Mouse (Mus musculus): ENCODE data around the gene Rabggtb. TPM values are rescaled to one million over a fixed set of nuclear protein-coding genes. Genes with fewer than 3 reads are reported as not detected.
A peak's percentile ranks its signal among the peaks of the same experiment; 100 is the strongest.

The Rabggtb gene
- total RNA-seq, 2 experiments from 2014 or later, result 68.7 to 72.6 TPM

DNA sequence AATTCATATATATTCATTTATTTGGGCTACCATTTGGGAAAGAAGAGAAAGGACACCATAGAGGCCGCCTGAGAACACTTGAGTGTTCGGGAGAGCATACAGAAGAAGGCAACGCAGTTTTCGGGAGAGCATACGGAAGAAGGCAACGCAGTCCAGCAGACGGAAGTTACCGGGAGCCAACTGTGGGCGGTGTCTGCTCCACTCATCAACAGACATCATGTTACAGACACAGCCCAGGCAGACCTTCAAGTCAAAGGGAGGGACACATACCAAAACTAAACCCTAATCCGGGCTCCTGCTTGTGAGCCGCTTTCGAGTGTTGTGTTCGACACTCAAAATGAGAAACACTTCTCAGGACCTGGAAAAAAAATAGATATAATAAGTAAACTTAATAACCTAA, 28.8 kb upstream of the Rabggtb start:
- Histone ChIP-seq H3K27ac (no peak overlapping the region), H3K4me3 (no peak overlapping the region)
- no peak for TF ChIP-seq CTCF (conservative IDR thresholded peaks at IDR 0.05)
- no peak for DNase-seq (ENCODE audit: low spot score in 2 of 2)

DNA sequence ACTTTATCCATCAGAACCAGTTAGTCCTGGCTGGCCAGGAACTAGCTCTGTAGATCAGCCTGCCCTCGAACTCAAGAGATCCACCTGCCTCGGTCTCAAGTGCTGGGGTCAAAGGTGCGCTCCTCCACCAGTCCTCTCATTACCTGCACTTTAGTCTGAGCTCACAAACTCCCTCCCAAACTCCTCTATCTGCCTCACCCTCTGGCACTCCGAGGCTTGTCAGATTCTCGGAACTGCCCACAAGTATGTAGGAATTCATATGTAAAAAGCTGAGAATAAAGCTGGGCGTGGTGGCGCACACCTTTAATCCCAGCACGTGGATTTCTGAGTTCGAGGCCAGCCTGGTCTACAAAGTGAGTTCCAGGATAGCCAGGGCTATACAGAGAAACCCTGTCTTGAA, 27.7 kb upstream of the Rabggtb start:
- TF ChIP-seq CTCF (conservative IDR thresholded peaks at IDR 0.05), result no peak
- H3K4me3 ChIP-seq, result no peak overlapping the region
- DNase-seq (ENCODE audit: low spot score in 2 of 2), result no peak
- no peak overlapping the region for H3K27ac ChIP-seq

GRCm38 (mm10) chr3:153940021-153940420, 27.2 kb upstream of the Rabggtb start:
- Histone ChIP-seq H3K27ac (no peak overlapping the region), H3K4me3 (no peak overlapping the region)
- DNase-seq (ENCODE audit: low spot score in 2 of 2), result no peak
- no peak for TF ChIP-seq CTCF (conservative IDR thresholded peaks at IDR 0.05)

DNA sequence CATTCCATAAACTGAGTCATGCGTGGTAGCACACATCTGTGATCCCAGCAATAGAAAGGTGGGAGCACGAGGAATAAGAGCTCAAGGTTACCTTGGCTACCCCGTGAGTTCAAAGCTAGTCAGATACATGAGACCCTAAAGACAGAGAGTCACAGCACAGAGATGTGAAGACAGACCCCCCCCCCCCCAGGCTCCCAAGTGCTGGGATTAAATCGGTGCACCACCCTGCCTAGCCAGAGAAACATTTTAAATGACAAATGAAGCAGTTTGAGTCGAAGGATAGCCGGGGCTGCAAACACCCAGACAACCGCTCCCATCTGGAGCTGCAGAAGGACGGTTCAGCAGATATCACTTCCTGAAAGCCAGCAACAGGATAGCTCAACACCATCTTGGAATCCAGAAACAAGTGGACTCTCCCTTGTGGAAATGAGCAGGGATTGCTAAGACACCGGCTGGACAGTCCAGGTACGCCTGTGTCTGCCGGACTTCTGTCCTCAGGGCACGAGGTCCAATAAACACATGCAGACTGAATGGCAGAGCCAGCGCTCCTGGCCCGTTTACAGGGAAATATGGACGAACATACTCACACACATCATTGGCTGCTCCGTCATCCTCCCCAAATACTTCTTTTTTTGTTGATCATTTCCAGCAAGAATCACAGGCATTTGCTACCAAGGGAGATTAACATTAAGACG, 24.5 kb upstream of the Rabggtb start:
- Histone ChIP-seq H3K27ac (no peak overlapping the region), H3K4me3 (no peak overlapping the region)
- DNase-seq (ENCODE audit: low spot score in 2 of 2), result no peak
- no peak for TF ChIP-seq CTCF (conservative IDR thresholded peaks at IDR 0.05)

DNA sequence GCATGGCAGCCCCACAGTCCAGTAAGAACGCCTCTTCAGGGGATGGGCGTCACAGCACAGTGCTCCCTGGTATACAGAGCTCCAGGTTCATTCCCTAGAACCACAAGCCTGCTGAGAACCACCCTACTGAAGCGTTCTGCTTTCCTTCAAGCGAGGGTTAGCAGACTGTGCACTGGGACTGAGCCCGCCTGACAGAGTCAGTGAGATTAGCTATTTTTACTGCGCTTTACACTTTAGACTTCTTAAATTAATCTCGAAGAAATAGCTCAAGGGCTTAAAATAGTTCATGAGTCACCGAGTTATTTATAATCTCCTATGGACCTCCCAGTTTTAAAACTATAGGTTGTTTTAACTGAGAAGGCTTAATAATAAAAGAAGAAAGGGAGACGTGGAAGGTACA, 23.1 kb upstream of the Rabggtb start:
- no peak overlapping the region for H3K4me3 ChIP-seq
- no peak for DNase-seq (ENCODE audit: low spot score in 2 of 2)
- H3K27ac ChIP-seq, result no peak overlapping the region
- TF ChIP-seq CTCF (conservative IDR thresholded peaks at IDR 0.05), result no peak

DNA sequence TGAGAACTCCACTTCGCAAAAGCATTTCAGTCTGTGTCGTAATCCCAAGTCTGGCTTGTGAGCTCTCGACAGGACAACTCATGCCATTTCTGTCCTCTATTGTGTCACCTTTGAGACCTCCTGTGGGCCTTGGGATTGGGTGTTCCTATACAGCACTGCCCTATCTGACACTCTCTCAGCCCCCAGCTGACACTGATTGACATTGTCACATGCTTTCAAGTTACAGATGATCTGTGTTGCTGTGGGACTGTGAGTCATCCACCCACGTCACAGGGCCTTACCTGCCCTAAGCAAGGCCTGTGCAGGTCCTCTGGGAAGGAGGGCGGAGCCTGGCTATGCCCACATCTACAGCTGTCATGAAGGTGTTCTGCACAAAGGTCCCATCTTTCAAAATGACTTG, 19.7 kb upstream of the Rabggtb start:
- H3K27ac ChIP-seq, result no peak overlapping the region
- H3K4me3 ChIP-seq, result no peak overlapping the region
- TF ChIP-seq CTCF (conservative IDR thresholded peaks at IDR 0.05), result no peak
- no peak for DNase-seq (ENCODE audit: low spot score in 2 of 2)

DNA sequence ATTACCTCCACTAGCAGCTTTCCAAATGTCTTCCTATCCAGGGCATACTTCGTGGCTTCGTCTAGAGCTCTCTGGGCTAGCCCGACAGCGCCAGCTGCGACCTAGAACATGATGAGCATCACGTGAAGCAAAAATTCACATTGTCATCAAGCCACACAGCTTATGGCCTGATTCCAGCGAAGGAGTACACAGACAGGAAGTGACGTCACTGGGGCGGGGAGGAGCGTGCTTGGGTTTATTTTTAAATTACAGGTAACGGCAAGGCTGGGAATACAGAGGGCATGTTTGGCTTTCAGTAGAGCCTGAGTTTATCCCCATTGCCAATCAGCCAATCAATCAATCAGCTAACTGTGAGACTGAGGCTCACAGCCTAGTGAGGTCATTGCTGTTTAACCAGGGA, 16.7 kb upstream of the Rabggtb start:
- no peak for DNase-seq (ENCODE audit: low spot score in 2 of 2)
- TF ChIP-seq CTCF (conservative IDR thresholded peaks at IDR 0.05), result no peak
- H3K27ac ChIP-seq, result no peak overlapping the region
- H3K4me3 ChIP-seq, result no peak overlapping the region

GRCm38 (mm10) chr3:153926333-153926732, 13.5 kb upstream of the Rabggtb start:
- Histone ChIP-seq H3K27ac (no peak overlapping the region), H3K4me3 (no peak overlapping the region)
- DNase-seq (ENCODE audit: low spot score in 2 of 2), result no peak
- TF ChIP-seq CTCF (conservative IDR thresholded peaks at IDR 0.05), result peak; percentile 18; the same call in 1 of the 2 replicates

- TF ChIP-seq CTCF (conservative IDR thresholded peaks at IDR 0.05), result no peak
- no peak overlapping the region for H3K4me3 ChIP-seq
- no peak overlapping the region for H3K27ac ChIP-seq
- DNase-seq (ENCODE audit: low spot score in 2 of 2), result no peak
Measured at GRCm38 (mm10) chr3:153921147-153921910, 8.5 kb upstream of the Rabggtb start.

DNA sequence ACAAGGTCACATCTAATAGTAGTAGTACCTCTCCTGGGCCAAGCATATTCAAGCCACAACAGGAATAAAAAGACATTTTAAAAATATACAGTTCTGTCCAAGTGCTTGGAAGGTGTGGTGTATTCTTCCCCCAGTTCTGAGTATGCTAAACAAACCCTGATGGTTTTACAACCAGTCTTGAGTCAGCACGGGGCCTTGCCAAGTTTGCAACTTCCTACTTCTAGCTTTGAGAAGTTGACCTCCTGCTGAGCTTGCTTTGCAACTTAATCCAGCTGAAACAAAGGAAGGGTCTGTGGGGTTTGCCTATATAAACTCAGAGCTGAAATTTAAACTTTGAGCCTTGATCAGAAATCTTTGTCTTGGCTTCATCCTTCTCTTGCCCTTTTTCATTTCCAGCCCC, 4.4 kb upstream of the Rabggtb start:
- no peak for TF ChIP-seq CTCF (conservative IDR thresholded peaks at IDR 0.05)
- H3K27ac ChIP-seq, result no peak overlapping the region
- DNase-seq (ENCODE audit: low spot score in 2 of 2), result no peak
- no peak overlapping the region for H3K4me3 ChIP-seq

DNA sequence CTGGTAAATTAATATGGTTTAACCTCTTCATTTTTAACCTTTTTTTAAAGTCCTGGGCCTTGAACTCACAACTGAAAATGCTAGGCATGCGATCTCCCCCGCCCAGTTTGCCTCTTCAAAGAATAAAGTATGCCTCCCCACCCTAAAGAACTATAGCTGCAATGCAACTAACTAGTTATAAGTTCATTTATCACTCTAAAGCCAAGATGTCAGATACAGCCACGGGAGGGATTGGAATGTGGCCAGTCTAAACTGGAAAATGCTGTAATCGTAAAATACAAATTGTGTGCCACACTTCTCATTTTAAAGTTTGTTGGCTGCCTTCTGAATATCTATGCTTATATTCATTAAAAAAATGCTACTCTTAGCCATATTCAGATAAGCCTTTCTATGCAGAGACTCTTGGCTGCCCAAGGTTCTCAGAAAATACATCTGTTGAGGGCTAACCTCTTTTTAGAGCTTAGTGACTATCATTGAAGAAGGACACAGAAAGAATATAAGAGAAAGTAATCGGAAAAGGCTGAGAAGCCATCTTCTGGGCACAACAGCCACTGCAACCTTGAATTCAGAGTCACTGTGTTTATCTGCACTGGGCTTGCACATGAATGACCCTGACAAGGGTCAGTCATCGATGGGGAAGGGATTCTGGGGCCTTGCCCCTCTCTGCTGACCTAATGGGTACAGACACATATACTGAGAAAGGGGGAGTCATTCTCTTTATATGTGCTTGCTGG, 868 bp upstream of the Rabggtb start:
- H3K4me3 ChIP-seq, result peak overlapping the region; percentile 72
- no peak for DNase-seq (ENCODE audit: low spot score in 2 of 2)
- peak; percentile 40 for TF ChIP-seq CTCF (conservative IDR thresholded peaks at IDR 0.05)

DNA sequence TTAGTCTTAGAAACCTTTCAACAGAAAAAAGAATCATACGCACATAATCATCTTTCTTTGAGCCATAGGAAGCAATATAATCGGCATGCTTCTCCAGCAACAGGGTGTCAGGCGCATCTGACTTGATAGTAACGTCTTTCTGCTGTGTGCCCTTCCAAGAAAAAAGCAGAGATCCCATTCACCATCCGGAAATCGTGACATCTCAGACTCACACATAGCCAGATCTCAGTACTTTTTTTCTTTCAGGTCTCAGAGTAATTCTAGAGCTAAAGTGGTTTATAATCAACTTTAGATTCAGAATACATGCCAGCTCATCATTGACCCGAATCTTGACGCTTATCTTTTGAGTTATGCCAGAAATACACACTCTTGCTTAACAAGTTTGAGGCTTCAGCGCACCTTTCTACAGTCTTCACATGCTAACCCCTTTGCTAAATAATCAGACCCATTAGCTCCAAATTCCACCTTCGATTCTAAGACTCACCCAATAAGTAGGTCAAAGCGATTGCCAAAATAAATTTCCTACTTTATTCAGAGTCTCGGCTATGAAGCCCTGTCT, 848 bp downstream of the Rabggtb start:
- peak overlapping the region; percentile 72 for H3K4me3 ChIP-seq
- no peak for DNase-seq (ENCODE audit: low spot score in 2 of 2)
- H3K27ac ChIP-seq, result peak overlapping the region; percentile 99
- no peak for TF ChIP-seq CTCF (conservative IDR thresholded peaks at IDR 0.05)

More for the DNA sequence above, 868 bp upstream of the Rabggtb start:
- peak overlapping the region; percentile 99 for H3K27ac ChIP-seq
